Mouse (Mus musculus): ENCODE measurements around the gene Mettl14. TPM values are rescaled to one million over a fixed set of nuclear protein-coding genes. Genes with fewer than 3 reads are reported as not detected.

Gene Mettl14
- total RNA-seq, 2 experiments from 2014 or later, result 13.9 to 15.9 TPM

Other genes with a start within 250 kb of the Mettl14 start
- gene Synpo2, start 150.0 kb downstream of the Mettl14 start, total RNA-seq (2021), result 1 to 10 TPM; 3.8 TPM
- 10 to 100 TPM; 20.2 to 28.3 TPM for gene Sec24d, start 118.7 kb downstream of the Mettl14 start, total RNA-seq (2021)
- 10 to 100 TPM; 10.1 to 12.2 TPM for gene Prss12, start 60.8 kb upstream of the Mettl14 start, total RNA-seq (2021)